Mouse (Mus musculus) cerebellum, adult 2 months (tissue): ENCODE data around the gene 1110032F04Rik.

Experiments
- CTCF ChIP-seq: fragments of 200-500 bp; IDR thresholded peaks from 2 replicates; pipeline ENCODE4 v1.5.1; 2011; ENCODE audit warnings: low read depth, mild to moderate bottlenecking, control low read depth, low read length, moderate library complexity, borderline replicate concordance; ENCODE audit not compliant: insufficient read depth
- POLR2A ChIP-seq: fragments of 200-500 bp; IDR thresholded peaks from 2 replicates; pipeline ENCODE4 v1.6.1; 2011; ENCODE audit warnings: low read length, control low read depth, borderline replicate concordance; ENCODE audit not compliant: insufficient read depth

GRCm38 (mm10) chr3:68907509-68907908 is 38.1 kb downstream of the 1110032F04Rik start:
- TF ChIP-seq CTCF (no peak), POLR2A (no peak)
